Mouse (Mus musculus) midbrain, embryonic 15.5 days (tissue): ENCODE data around the gene Msi2. TPM values are rescaled to one million over a fixed set of nuclear protein-coding genes. Genes with fewer than 3 reads are reported as not detected.
A peak's percentile ranks its signal among the peaks of the same experiment; 100 is the strongest.

ENCODE experiments used
- ATAC-seq: fragments of 200-750 bp; cut with Nextera tagmentation; replicated peaks from 2 replicates; pipeline ENCODE4 v1.8.0; 2017; ENCODE audit warnings: moderate TSS enrichment
- H3K27ac ChIP-seq: fragments of 300-500 bp; sonication (generic); 2 replicates; pipeline ENCODE4 v1.5.1; 2015; ENCODE audit warnings: mild to moderate bottlenecking, inconsistent platforms
- H3K27me3 ChIP-seq: fragments of 300-500 bp; sonication (generic); replicated peaks from 2 replicates; pipeline ENCODE4 v1.6.1; 2015; ENCODE audit warnings: inconsistent platforms
- H3K36me3 ChIP-seq: fragments of 300-500 bp; sonication (generic); replicated peaks from 2 replicates; pipeline ENCODE4 v1.6.1; 2015; ENCODE audit warnings: inconsistent platforms
- H3K4me1 ChIP-seq: fragments of 300-500 bp; sonication (generic); 2 replicates; pipeline ENCODE4 v1.6.1; 2015; ENCODE audit warnings: inconsistent platforms
- H3K4me2 ChIP-seq: fragments of 300-500 bp; sonication (generic); 2 replicates; pipeline ENCODE4 v1.6.1; 2015; ENCODE audit warnings: inconsistent platforms, mild to moderate bottlenecking, moderate library complexity
- H3K4me3 ChIP-seq: fragments of 300-500 bp; sonication (generic); 2 replicates; pipeline ENCODE4 v1.5.1; 2015; ENCODE audit warnings: mild to moderate bottlenecking, inconsistent platforms
- H3K9ac ChIP-seq: fragments of 300-500 bp; sonication (generic); 2 replicates; pipeline ENCODE4 v1.6.1; 2015; ENCODE audit warnings: mild to moderate bottlenecking, inconsistent platforms
- H3K9me3 ChIP-seq: fragments of 300-500 bp; sonication (generic); 2 replicates; pipeline ENCODE4 v1.6.1; 2016; ENCODE audit warnings: inconsistent platforms
- WGBS: fragments of 180-500 bp; shearing (Covaris S2); methylation state at CpG from one replicate; pipeline ENCODE4 v1.1.7; 2015; ENCODE audit warnings: mixed read lengths; 5-methylcytosine and 5-hydroxymethylcytosine counted together
- polyA plus RNA-seq: library from polyadenylated mRNA; unstranded; fragments of >200 nt; fragmentation: Nextera tagmentation; extraction: Ambion mirVana; gene quantifications from 2 replicates; pipeline ENCODE4 v1.2.1, GENCODE M21; 2015

Gene Msi2
- polyA plus RNA-seq, 1 experiment from 2014 or later = 33.6 TPM

DNA sequence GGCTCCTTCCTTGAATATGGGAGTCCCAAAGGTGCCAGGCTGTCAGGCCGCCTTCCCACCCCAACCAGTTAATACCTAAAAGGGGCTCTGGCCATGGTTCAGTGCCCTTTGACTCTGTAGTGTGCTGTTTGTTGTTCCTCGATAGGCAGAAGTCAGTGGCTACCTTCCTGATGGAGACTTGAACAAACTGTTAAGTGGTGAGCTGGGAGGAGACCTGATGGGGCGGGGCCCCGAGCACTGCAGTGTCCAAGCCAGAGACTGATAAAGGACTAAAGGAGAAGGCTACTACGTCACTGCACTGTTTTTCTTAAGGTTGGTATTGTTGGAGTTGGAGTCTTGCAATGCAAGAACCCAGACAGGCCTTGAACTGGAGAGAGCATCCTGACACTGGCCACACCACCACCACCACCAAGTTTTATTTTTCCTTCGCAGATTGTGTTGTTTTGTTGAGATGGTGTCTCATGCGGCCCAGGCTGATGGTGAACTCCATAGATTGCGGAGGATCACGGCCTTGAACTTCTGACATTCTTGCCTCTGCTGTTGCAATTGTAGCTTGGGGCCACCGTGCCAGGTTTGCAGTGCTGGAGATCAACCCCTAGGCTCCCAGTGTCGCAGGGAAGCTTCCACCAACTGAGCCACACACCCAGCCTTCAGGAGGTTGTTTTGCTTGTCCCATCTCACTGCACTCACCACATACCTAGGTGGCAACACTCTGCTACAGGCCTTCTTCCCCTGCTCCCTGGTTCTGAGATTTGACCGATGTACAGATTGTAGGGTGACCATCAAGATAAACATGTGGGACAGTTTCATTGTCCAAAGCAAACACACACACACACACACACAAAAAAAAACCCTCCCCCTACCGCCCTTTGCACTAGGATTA, 2.2 kb upstream of the Msi2 start:
- 60% methylated on average over 13 of the region's 13 CpGs for WGBS
- Histone ChIP-seq H3K9me3 (no peaks in the 10 kb centered on the region), H3K4me2 (0 out of 2 replicates have a peak overlapping the region, but pooled peaks have one; percentile 8), H3K4me1 (peaks cover 30% of the 10 kb centered on the region), H3K36me3 (no peaks in the 10 kb centered on the region), H3K27ac (no peak overlapping the region), H3K27me3 (no peaks in the 10 kb centered on the region), H3K9ac (no peak overlapping the region), H3K4me3 (no peak overlapping the region)
- no peak for ATAC-seq

DNA sequence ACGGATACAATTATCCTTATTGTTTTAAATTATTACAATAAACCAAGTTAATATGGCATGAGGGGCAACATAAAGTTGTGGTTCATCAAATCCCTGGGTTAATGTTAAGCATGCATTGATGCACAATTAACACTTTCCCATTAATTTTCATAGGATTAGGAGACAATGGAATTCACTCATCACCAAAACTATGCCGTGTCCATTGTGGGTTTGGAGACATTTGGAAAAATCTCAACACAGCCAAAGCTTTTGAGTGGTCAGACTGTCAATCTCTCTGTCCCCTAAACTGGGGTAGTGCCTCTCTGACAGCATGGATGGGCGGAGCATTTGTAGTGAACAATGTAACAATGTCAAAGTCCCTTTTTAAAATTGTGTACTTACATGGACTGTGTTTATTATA, 1.3 kb upstream of the Msi2 start:
- WGBS = 36% methylated on average over 3 of the region's 3 CpGs
- Histone ChIP-seq H3K9ac (no peak overlapping the region), H3K4me3 (peak overlapping the region; percentile 98; the same call in 1 of the 2 replicates)

DNA sequence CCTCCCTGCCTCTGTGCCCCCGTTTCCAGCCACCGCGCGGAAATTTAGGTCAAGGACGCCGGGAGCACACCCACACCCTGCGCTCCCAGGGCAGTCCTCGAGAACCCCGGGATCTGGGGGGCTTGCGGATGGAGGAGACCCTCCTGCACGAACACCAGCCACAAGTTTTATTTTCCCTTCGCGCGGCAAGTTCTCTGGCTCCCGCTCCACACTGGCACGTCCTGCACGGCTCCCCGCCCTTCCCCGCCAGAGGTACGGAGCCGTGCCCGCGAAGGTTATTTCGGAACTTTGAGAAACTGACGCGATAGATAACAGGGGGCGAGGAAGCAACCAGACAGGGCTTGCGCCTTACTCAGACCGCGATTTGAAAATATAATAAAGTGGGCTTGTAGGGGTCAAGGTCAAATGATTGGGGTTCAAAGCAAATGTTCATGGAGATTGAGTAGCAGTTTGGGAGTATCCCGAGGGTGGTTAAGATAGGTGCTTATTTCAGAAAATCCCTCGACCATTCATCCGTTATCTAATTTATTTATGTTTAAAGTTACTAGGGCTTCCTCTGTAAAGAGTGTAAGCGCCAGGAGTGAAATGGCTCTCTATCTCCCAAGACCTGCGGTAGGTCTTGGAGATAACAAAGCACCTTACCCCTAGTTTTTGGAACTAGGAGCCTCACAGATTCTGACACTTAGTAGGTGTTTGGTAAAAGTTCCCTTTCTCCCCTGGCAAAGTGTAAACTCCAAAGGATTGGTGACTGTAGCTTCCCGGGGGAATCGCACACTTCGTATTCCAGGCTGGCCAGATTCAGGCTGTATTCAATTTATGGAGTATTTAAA, 668 bp upstream of the Msi2 start:
- peak overlapping the region; percentile 99 for H3K9ac ChIP-seq
- H3K9me3 ChIP-seq = no peaks in the 10 kb centered on the region

More for the DNA sequence above, 1.3 kb upstream of the Msi2 start:
- H3K4me1 ChIP-seq = peaks cover 39% of the 10 kb centered on the region
- no peak overlapping the region for H3K27ac ChIP-seq
- no peaks in the 10 kb centered on the region for H3K27me3 ChIP-seq
- ATAC-seq = no peak
- no peaks in the 10 kb centered on the region for H3K36me3 ChIP-seq
- H3K9me3 ChIP-seq = no peaks in the 10 kb centered on the region
- peak overlapping the region; percentile 74 for H3K4me2 ChIP-seq

DNA sequence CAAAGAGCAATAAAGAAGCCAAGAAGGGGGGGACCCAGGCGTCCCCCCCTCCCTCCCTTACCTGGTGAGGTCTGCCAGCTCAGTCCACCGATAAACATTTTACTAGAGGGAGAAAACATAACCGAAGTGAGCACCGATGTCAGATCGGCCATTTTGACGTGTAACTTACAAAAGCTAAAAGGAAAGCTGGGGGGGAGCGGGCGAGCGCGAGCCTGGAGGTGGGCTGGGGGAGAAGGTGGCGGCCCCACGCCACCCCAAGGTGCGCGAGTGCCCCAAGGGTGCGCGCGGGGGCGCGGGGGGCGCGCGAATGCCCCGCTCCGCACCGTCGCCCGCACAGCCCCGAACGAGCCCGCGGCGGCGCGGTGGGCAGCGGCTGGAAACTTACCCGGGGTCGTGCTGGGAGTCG, 666 bp downstream of the Msi2 start:
- no peaks in the 10 kb centered on the region for H3K9me3 ChIP-seq
- WGBS = 1% methylated on average over 38 of the region's 38 CpGs
- peaks cover 54% of the 10 kb centered on the region for H3K4me1 ChIP-seq
- no peaks in the 10 kb centered on the region for H3K36me3 ChIP-seq
- ATAC-seq = peak; percentile 58
- peak overlapping the region; percentile 99 for H3K9ac ChIP-seq
- no peaks in the 10 kb centered on the region for H3K27me3 ChIP-seq
- peak overlapping the region; percentile 98 for H3K4me3 ChIP-seq
- peak overlapping the region; percentile 74 for H3K4me2 ChIP-seq
- H3K27ac ChIP-seq = peak overlapping the region; percentile 92

More for the DNA sequence above, 668 bp upstream of the Msi2 start:
- WGBS = 3% methylated on average over 38 of the region's 38 CpGs
- H3K27me3 ChIP-seq = no peaks in the 10 kb centered on the region
- peak overlapping the region; percentile 74 for H3K4me2 ChIP-seq
- no peaks in the 10 kb centered on the region for H3K36me3 ChIP-seq
- H3K4me1 ChIP-seq = peaks cover 46% of the 10 kb centered on the region
- H3K4me3 ChIP-seq = peak overlapping the region; percentile 98
- peak; percentile 76; the same call in 1 of the 2 replicates for ATAC-seq
- peak overlapping the region; percentile 92 for H3K27ac ChIP-seq

DNA sequence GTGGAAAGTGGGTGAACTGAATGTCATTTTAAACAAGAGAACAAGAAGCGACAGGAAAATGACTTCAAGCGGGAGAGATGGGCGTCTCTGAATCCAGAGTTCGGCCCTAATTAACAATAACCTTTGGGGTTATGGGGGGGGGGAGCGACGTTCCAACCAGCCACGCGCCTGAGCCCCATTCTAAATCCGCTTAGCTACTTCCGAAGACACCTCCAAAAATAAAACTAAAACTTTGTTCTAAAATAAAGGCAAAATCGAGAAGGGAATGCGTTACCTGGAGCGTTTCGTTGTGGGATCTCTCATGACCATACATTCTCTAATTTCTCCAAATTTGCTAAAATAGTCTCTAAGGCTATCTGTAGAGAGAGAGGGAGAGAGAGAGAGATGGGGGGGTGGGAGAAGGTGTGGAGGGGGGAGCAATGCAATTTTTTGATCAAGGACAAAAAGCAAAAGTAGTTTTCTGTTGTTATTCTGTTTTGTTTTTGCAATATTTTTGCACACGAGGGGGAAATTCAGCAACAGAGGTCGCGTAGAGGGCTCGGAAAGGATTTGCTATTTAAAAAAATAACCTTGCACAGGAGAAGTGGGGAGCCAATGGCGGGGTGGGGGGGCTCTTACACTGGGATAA, 1.2 kb downstream of the Msi2 start:
- Histone ChIP-seq H3K27ac (peak overlapping the region; percentile 92), H3K9me3 (no peaks in the 10 kb centered on the region), H3K4me1 (peaks cover 58% of the 10 kb centered on the region), H3K4me2 (peak overlapping the region; percentile 74), H3K27me3 (no peaks in the 10 kb centered on the region), H3K9ac (peak overlapping the region; percentile 99), H3K36me3 (0 out of 2 replicates have a peak, but pooled peaks cover 1% of the 10 kb centered on the region), H3K4me3 (peak overlapping the region; percentile 98)
- WGBS = 0% methylated on average over 19 of the region's 19 CpGs
- ATAC-seq = no peak

DNA sequence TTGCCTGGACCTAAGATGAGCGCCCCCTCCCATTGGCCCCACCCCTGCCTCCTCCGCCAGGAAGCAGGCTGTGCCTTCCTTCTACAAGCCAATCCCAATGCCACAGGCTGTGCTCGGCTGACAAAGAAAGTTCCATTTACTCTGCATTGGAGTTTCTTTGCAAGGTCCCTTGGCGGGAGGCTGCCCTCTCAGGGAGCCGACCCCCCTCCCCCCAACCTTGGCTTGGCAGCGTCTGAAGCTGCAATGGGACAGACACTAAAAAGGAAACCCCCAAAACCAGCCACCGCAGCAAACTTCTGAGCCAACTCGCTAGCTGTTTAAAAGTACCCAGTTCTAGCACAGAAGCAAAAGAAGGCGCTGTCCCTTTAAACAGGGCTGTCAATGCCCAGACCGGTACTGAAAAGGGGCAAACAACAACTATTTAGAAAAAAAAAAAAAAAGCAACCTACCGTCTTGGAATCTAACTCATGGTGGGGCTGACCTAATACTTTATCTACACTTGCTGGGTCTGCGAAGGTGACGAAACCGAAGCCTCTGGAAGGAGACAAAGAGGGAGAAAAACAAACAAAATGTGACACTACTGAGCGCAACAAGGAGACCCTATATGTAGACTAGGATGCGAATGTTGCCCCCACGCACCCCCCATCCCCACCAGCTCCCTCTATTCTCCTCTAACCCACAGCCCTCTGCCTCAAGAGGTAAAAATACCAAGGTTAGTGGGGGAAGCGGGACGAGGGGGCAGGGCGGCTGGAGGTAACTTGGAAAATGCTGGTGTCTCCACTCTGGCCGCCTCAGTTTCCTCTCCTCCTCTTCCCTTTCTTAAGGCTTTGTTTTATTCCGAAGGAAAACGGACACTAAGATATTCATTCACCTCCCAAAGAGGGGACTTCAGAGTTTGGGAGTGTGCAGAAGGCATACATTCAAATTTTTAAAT, 2.0 kb downstream of the Msi2 start:
- under 1% methylated on average over 23 of the region's 23 CpGs for WGBS
- Histone ChIP-seq H3K9ac (peak overlapping the region; percentile 99), H3K4me1 (peaks cover 62% of the 10 kb centered on the region), H3K4me3 (peak overlapping the region; percentile 98), H3K36me3 (peaks cover 8% of the 10 kb centered on the region; the same call in 1 of the 2 replicates), H3K27ac (peak overlapping the region; percentile 92), H3K9me3 (no peaks in the 10 kb centered on the region), H3K27me3 (no peaks in the 10 kb centered on the region), H3K4me2 (peak overlapping the region; percentile 74)
- no peak for ATAC-seq

DNA sequence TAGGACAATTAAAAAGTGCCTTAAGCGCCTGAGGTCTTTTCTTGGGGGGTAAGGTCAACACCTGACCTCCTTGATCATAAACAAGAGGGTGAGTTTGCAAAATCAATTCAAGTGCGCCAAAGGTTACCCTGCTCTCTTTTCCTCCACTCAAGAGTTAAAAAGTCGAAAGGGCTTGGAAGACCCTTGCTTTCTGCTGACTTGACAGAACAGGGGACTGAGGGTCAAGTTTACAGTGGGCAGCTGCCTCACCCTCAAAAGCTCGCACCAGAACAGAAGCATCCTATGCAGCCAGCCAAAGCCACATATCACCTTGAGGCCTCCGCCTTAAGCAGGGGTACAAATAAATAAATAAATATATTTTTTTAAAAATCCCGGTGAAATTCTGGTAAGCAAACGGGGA, 3.0 kb downstream of the Msi2 start:
- Histone ChIP-seq H3K27me3 (no peaks in the 10 kb centered on the region), H3K36me3 (peaks cover 11% of the 10 kb centered on the region; the same call in 1 of the 2 replicates), H3K9ac (peak overlapping the region; percentile 29; the same call in 1 of the 2 replicates), H3K4me3 (peak overlapping the region; percentile 98), H3K27ac (0 out of 2 replicates have a peak overlapping the region, but pooled peaks have one; percentile 17), H3K4me2 (peak overlapping the region; percentile 74), H3K9me3 (no peaks in the 10 kb centered on the region), H3K4me1 (peaks cover 60% of the 10 kb centered on the region)
- ATAC-seq = no peak
- 26% methylated on average over 7 of the region's 7 CpGs for WGBS

DNA sequence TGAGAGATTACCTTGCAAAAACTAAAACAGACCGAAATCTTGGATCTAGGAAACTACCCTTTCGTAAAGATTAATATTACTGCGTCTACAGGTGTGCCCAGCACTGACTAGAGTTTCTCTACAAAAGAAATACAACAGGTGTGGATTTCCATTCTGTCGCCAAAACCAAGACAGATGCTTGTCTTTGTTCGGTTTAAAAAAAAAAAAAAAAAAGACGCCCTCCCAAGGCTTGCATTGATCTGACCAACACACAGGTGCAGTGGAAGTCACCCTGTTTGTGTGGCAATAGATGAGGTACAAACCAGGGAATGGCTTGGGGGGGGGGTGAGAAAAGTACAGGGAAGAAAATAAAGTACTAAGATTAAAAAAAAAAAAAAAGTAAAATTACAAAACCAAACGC, 4.2 kb downstream of the Msi2 start:
- Histone ChIP-seq H3K27me3 (no peaks in the 10 kb centered on the region), H3K27ac (no peak overlapping the region), H3K4me1 (peaks cover 61% of the 10 kb centered on the region), H3K4me3 (peak overlapping the region; percentile 98), H3K9me3 (no peaks in the 10 kb centered on the region), H3K36me3 (peaks cover 13% of the 10 kb centered on the region; the same call in 1 of the 2 replicates), H3K4me2 (peak overlapping the region; percentile 74), H3K9ac (no peak overlapping the region)
- no peak for ATAC-seq
- WGBS = 44% methylated on average over 7 of the region's 7 CpGs

DNA sequence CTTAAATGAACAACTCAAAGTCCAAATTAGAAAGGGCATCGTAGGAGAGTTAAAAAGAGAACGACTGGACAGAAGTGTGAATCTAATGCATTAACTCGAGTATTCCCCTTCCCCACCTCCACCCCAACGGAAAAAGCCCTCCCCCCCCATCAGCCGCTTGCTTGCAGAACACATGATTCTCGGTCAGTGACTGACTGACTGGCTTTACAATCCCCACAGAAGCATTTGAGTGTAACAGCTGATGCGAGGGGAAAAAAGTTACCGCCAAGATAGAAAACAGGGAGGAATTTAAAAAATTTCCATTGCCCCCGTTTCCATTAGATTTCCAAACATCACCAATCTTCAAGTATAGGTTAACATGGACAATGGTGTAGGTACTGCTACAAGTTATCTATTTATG, 4.8 kb downstream of the Msi2 start:
- no peak for ATAC-seq
- H3K4me3 ChIP-seq = peak overlapping the region; percentile 98
- H3K9me3 ChIP-seq = no peaks in the 10 kb centered on the region
- peaks cover 13% of the 10 kb centered on the region; the same call in 1 of the 2 replicates for H3K36me3 ChIP-seq
- WGBS = 33% methylated on average over 9 of the region's 9 CpGs
- H3K4me1 ChIP-seq = peaks cover 63% of the 10 kb centered on the region
- peak overlapping the region; percentile 74 for H3K4me2 ChIP-seq
- no peak overlapping the region for H3K27ac ChIP-seq
- H3K27me3 ChIP-seq = no peaks in the 10 kb centered on the region
- no peak overlapping the region for H3K9ac ChIP-seq

DNA sequence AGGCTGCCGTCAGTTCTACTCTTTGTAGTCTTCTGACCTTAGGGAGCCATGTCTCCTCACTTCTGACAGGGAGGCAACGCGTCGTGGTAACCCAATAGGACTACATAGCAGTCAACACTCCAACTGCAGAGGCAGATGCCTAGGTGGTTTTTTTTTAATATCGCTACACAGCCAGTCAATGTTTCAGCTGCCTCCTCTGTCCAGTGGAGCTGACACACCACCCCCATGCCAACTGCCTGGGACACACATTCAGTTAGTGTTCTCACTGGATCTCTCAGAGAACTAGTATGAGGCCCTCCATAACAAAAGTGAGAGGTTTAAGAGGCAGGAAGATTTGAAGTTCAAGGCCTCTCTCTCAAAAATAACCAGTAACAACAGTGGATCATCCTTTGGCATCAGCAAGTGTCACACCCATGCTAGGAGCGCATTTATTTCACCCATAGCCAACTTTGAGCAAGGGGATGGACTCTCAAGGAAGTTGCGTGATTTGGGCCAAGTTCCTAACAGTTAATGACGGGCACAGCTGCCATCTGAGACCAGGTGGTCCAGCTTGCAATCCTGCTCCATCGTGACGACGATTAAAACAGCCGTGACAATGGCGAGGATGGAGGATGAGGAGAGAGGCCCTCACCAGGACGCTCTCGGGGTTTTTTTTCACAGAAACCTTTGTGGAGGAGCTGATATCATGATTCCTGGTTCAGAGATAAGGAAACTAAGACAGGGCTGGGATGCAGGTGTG, 8.3 kb downstream of the Msi2 start:
- no peak overlapping the region for H3K9ac ChIP-seq
- no peak for ATAC-seq
- no peaks in the 10 kb centered on the region for H3K27me3 ChIP-seq
- H3K36me3 ChIP-seq = peaks cover 13% of the 10 kb centered on the region; the same call in 1 of the 2 replicates
- H3K9me3 ChIP-seq = no peaks in the 10 kb centered on the region
- WGBS = 66% methylated on average over 15 of the region's 15 CpGs
- peak overlapping the region; percentile 2; the same call in 1 of the 2 replicates for H3K4me2 ChIP-seq
- no peak overlapping the region for H3K27ac ChIP-seq
- H3K4me3 ChIP-seq = no peak overlapping the region
- peaks cover 60% of the 10 kb centered on the region for H3K4me1 ChIP-seq
